Mouse (Mus musculus) neural tube, embryonic 12.5 days (tissue): ENCODE results near the gene Prss36. TPM values are rescaled to one million over a fixed set of nuclear protein-coding genes. Genes with fewer than 3 reads are reported as not detected.
"Not testable (repeated sequence)": the region's sequence is repeated elsewhere in the genome, so short reads cannot be mapped to it uniquely, and the experiment has no call there.

Source experiments
- ATAC-seq: fragments of 200-750 bp; cut with Nextera tagmentation; 2 replicates; pipeline ENCODE4 v1.8.0; 2017; ENCODE audit warnings: low read depth, mild to moderate bottlenecking, moderate TSS enrichment, moderate library complexity; ENCODE audit not compliant: low FRiP score
- H3K27ac ChIP-seq: fragments of 300-500 bp; sonication (generic); 2 replicates; pipeline ENCODE4 v1.5.1; 2016
- H3K27me3 ChIP-seq: fragments of 300-500 bp; sonication (generic); replicated peaks from 2 replicates; pipeline ENCODE4 v1.6.1; 2016; ENCODE audit warnings: mild to moderate bottlenecking
- H3K36me3 ChIP-seq: fragments of 300-500 bp; sonication (generic); 2 replicates; pipeline ENCODE4 v1.6.1; 2016; ENCODE audit warnings: mild to moderate bottlenecking
- H3K4me1 ChIP-seq: fragments of 300-500 bp; sonication (generic); 2 replicates; pipeline ENCODE4 v1.6.1; 2016
- H3K4me2 ChIP-seq: fragments of 300-500 bp; sonication (generic); replicated peaks from 2 replicates; pipeline ENCODE4 v1.6.1; 2016; ENCODE audit warnings: mild to moderate bottlenecking
- H3K4me3 ChIP-seq: fragments of 300-500 bp; sonication (generic); 2 replicates; pipeline ENCODE4 v1.5.1; 2016
- H3K9ac ChIP-seq: fragments of 300-500 bp; sonication (generic); 2 replicates; pipeline ENCODE4 v1.6.1; 2016; ENCODE audit warnings: mild to moderate bottlenecking
- H3K9me3 ChIP-seq: fragments of 300-500 bp; sonication (generic); 2 replicates; pipeline ENCODE4 v1.6.1; 2016; ENCODE audit warnings: mild to moderate bottlenecking
- WGBS: fragments of 180-500 bp; shearing (Covaris S2); methylation state at CpG from one replicate; pipeline ENCODE4 v1.1.7; 2016; 5-methylcytosine and 5-hydroxymethylcytosine counted together
- polyA plus RNA-seq: library from polyadenylated mRNA; unstranded; fragments of >200 nt; fragmentation: Nextera tagmentation; extraction: Ambion mirVana; gene quantifications from 2 replicates; pipeline ENCODE4 v1.2.1, GENCODE M21; 2016

The Prss36 gene
- polyA plus RNA-seq, 1 experiment from 2014 or later: 12.2 TPM

GRCm38 (mm10) chr7:127966371-127966918 is 19.9 kb upstream of the Prss36 start:
- 13% methylated on average over 10 of the region's 10 CpGs for WGBS
- peak overlapping the region; percentile 99 for H3K9ac ChIP-seq
- ATAC-seq: peak; percentile 7; the same call in 1 of the 2 replicates

DNA sequence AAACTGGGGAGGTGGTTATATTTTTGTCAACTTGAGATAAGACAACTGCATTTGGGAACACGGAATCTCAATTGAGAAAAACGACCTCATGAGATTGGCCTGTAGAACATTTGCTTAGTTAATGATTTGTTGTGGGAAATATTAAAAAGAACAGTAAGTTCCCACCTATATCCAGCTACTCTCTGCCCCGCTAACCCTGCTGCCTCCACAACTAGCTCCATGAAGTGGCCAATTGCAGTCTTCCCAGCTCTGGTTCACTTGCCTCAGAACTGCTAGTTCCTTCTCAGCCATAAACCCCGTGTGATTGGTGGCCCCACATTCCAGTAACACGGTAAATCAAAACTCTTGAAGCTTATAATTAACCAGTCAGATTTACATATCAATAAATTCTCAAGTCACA is 12.8 kb upstream of the Prss36 start:
- no peak for ATAC-seq
- H3K27me3 ChIP-seq: no peaks in the 10 kb centered on the region
- no peaks in the 10 kb centered on the region for H3K4me1 ChIP-seq
- WGBS: 67% methylated on average over 5 of the region's 5 CpGs
- no peak overlapping the region for H3K4me3 ChIP-seq
- no peak overlapping the region for H3K27ac ChIP-seq
- no peaks in the 10 kb centered on the region for H3K9me3 ChIP-seq
- no peak overlapping the region for H3K4me2 ChIP-seq
- no peaks in the 10 kb centered on the region for H3K36me3 ChIP-seq
- no peak overlapping the region for H3K9ac ChIP-seq

More at GRCm38 (mm10) chr7:127966371-127966918, 19.9 kb upstream of the Prss36 start:
- peak overlapping the region; percentile 65 for H3K4me2 ChIP-seq
- H3K27ac ChIP-seq: peak overlapping the region; percentile 95; the same call in 1 of the 2 replicates
- peak overlapping the region; percentile 97 for H3K4me3 ChIP-seq
- no peaks in the 10 kb centered on the region for H3K27me3 ChIP-seq
- H3K36me3 ChIP-seq: peaks cover 14% of the 10 kb centered on the region
- no peaks in the 10 kb centered on the region for H3K9me3 ChIP-seq
- H3K4me1 ChIP-seq: peaks cover 14% of the 10 kb centered on the region

DNA sequence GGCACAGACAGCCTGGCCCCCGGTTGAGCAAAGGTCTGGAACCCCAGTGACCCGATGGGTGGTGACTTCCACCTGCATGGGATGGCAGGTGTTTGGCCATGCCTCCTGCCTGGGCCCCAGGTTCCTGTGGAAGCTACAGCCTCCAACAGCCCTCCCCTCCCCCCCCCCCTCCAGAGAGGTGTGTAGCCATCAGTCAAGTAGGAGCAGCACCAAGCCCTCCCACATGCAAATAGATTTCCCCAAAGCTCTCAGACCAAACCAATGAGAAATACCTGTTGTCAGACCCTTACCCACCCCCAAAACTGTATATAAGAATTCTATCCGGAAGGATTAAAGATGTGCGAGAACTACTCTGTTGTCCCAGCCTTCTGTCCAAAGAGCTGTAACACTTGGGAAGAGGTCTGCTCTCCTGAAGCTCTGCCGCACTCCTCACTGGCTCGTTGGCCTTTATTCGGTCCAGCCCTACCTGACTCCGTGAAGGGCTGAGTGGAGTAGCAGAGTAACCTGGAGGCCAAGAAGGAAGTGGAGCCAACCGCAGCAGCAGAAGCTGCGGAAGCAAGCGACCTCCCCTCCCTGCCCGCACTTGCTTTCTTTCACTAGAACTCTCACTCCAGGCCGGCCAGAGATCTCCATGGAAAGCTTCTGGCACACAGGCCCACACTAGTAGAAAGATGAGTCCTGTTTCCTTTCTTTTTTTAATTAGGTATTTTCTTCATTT is 6.5 kb upstream of the Prss36 start:
- Histone ChIP-seq H3K4me1 (no peaks in the 10 kb centered on the region), H3K4me3 (no peak overlapping the region), H3K27ac (no peak overlapping the region), H3K9ac (no peak overlapping the region), H3K9me3 (no peaks in the 10 kb centered on the region), H3K27me3 (no peaks in the 10 kb centered on the region), H3K36me3 (no peaks in the 10 kb centered on the region), H3K4me2 (no peak overlapping the region)
- 42% methylated on average over 13 of the region's 13 CpGs for WGBS
- ATAC-seq: no peak

- Histone ChIP-seq H3K9ac (no peak overlapping the region), H3K9me3 (no peaks in the 10 kb centered on the region), H3K4me3 (no peak overlapping the region), H3K36me3 (no peaks in the 10 kb centered on the region), H3K4me1 (no peaks in the 10 kb centered on the region), H3K27me3 (peaks cover 25% of the 10 kb centered on the region), H3K27ac (no peak overlapping the region), H3K4me2 (peak overlapping the region; percentile 24; the same call in 1 of the 2 replicates)
- WGBS: 14% methylated on average over 23 of the region's 23 CpGs
- no peak for ATAC-seq
These were observed 1.9 kb downstream of the Prss36 start for GRCm38 (mm10) chr7:127944614-127945013.

GRCm38 (mm10) chr7:127942097-127942496 is 4.4 kb downstream of the Prss36 start:
- WGBS: 59% methylated on average over 2 of the region's 2 CpGs
- not testable (repeated sequence) for H3K27ac ChIP-seq, H3K4me3 ChIP-seq, H3K36me3 ChIP-seq, H3K9ac ChIP-seq, H3K9me3 ChIP-seq, H3K4me2 ChIP-seq, ATAC-seq, H3K4me1 ChIP-seq
- H3K27me3 ChIP-seq: peaks cover 25% of the 10 kb centered on the region

DNA sequence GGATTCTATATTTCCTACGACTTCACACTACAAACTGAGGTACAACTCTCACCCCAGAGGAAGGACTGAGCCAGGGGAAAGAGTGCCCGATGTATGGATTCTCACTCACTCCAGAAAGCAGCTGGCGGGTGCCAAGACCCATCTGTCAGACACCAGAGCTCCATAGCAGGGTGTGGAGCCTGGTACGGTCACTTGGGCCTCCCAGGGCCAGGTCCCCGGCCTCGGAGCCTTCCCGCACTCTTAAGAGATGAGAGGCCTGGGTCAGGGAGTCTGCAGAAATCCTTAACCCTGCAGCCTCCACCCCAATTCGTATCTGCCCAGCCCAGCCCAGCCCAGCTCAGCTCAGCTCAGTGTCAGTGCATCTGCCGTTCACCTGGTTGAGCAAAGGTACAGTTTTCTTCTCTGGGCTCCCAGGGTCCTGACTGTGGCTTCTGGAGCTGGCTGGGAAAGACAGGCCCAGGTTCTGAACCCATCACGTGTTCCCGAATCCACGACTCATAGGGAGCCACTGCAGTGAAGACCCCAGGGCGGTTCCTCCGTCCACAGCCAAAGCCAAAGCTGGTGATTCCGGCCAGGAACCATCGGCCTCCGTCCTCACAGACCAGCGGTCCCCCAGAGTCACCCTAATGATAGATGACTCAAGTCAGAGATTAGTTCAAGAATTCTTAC is 10.2 kb downstream of the Prss36 start:
- Histone ChIP-seq H3K9ac (peak overlapping the region; percentile 76), H3K27me3 (0 out of 2 replicates have a peak, but pooled peaks cover 3% of the 10 kb centered on the region), H3K4me3 (peak overlapping the region; percentile 67), H3K4me2 (peak overlapping the region; percentile 93), H3K9me3 (no peaks in the 10 kb centered on the region), H3K36me3 (no peaks in the 10 kb centered on the region), H3K27ac (no peak overlapping the region), H3K4me1 (peaks cover 17% of the 10 kb centered on the region)
- no peak for ATAC-seq
- 60% methylated on average over 18 of the region's 18 CpGs for WGBS

GRCm38 (mm10) chr7:127935748-127936159 is 10.8 kb downstream of the Prss36 start:
- H3K36me3 ChIP-seq: no peaks in the 10 kb centered on the region
- peak overlapping the region; percentile 76 for H3K9ac ChIP-seq
- 0 out of 2 replicates have a peak, but pooled peaks cover 5% of the 10 kb centered on the region for H3K27me3 ChIP-seq
- H3K4me3 ChIP-seq: peak overlapping the region; percentile 67
- H3K9me3 ChIP-seq: no peaks in the 10 kb centered on the region
- peak overlapping the region; percentile 93 for H3K4me2 ChIP-seq
- WGBS: under 1% methylated on average over 38 of the region's 38 CpGs
- ATAC-seq: peak; percentile 51; the same call in 1 of the 2 replicates
- H3K27ac ChIP-seq: peak overlapping the region; percentile 60; the same call in 1 of the 2 replicates
- H3K4me1 ChIP-seq: peaks cover 17% of the 10 kb centered on the region

DNA sequence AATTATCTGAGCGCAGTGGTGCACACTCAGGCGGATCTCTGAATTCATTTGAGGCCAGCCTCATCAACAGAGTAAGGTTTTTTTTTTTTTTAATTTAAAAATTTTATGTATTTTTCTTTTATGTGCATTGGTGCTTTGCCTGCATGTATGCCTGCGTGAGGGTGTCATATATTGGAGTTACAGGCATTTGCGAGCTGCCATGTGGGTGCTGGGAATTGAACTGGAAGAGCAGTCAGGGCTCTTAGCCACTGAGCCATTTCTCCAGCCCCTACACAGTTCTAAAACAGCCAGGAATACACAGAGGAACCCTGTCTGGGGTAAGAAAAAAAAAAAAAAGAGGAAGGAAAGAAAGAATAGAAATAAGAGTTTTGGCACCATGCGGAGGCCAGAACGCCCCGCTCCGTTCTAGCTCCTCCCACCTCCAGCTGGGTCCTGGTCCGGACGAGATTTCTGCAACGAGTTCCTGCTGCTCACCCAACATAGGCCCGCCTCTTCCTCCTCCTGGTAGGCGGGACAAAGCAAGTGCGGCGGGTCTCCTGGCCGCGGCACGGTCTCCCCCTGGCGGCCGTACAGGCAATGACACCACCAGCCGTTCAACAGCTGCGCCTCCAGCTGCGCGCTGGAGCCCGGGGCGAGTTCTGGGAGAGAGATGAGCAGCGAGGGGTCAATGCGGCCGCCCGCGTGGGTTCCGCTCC is 11.3 kb downstream of the Prss36 start:
- H3K36me3 ChIP-seq: no peaks in the 10 kb centered on the region
- H3K4me2 ChIP-seq: peak overlapping the region; percentile 93
- peaks cover 17% of the 10 kb centered on the region for H3K4me1 ChIP-seq
- peaks cover 8% of the 10 kb centered on the region; the same call in 1 of the 2 replicates for H3K27me3 ChIP-seq
- peak overlapping the region; percentile 76 for H3K9ac ChIP-seq
- H3K9me3 ChIP-seq: no peaks in the 10 kb centered on the region
- peak overlapping the region; percentile 60; the same call in 1 of the 2 replicates for H3K27ac ChIP-seq
- H3K4me3 ChIP-seq: peak overlapping the region; percentile 67
- WGBS: 6% methylated on average over 32 of the region's 32 CpGs
- peak; percentile 95 for ATAC-seq

- no peak overlapping the region for H3K27ac ChIP-seq
- H3K9me3 ChIP-seq: no peaks in the 10 kb centered on the region
- no peak overlapping the region for H3K4me2 ChIP-seq
- peaks cover 19% of the 10 kb centered on the region for H3K27me3 ChIP-seq
- WGBS: 87% methylated on average over 5 of the region's 5 CpGs
- H3K9ac ChIP-seq: 0 out of 2 replicates have a peak overlapping the region, but pooled peaks have one; percentile 33
- no peaks in the 10 kb centered on the region for H3K36me3 ChIP-seq
- H3K4me3 ChIP-seq: no peak overlapping the region
- H3K4me1 ChIP-seq: peaks cover 17% of the 10 kb centered on the region
- no peak for ATAC-seq
These were observed 12.4 kb downstream of the Prss36 start for GRCm38 (mm10) chr7:127934075-127934474.

DNA sequence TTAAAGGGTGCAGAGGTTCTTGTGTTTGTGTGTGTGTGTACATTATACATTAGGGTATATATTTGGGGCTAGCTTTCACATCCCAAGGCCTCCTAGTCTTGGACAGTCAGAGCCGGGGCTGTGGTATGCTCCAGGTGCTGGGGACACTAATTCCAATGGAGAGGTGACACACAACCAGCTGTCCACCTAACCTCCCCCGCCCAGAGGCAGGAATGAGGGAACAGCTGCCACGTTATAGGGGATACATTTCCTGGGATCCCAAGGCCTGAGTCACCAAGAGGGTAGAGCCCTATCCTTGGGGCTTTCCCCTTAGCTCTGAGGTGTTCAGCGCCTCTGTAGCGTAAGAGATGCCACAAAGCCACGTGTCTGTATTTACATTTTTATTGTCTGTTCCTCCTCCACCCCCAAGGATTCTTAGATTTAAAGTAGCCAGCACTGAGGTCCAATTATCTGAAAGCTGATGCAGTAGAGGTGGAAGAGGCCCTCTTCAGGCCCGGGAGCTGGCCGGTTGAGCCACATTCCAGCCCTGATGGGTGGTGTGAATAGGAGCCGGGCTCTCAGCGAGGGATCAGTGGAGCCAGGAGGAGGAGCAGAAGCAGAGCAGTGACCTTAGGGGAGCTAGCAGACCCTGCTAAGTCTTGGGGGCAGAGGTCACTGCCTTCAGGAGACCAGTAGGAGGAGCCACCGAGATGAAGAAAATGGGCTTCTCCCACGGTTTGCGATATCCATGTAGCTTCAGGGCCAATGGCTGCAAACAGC is 14.1 kb downstream of the Prss36 start:
- H3K4me2 ChIP-seq: no peak overlapping the region
- no peaks in the 10 kb centered on the region for H3K9me3 ChIP-seq
- 21% methylated on average over 13 of the region's 13 CpGs for WGBS
- H3K9ac ChIP-seq: no peak overlapping the region
- H3K27ac ChIP-seq: no peak overlapping the region
- ATAC-seq: no peak
- peaks cover 17% of the 10 kb centered on the region for H3K4me1 ChIP-seq
- peaks cover 33% of the 10 kb centered on the region for H3K27me3 ChIP-seq
- no peak overlapping the region for H3K4me3 ChIP-seq
- no peaks in the 10 kb centered on the region for H3K36me3 ChIP-seq

GRCm38 (mm10) chr7:127931351-127932135 is 15.0 kb downstream of the Prss36 start:
- no peaks in the 10 kb centered on the region for H3K9me3 ChIP-seq
- H3K9ac ChIP-seq: no peak overlapping the region
- H3K27me3 ChIP-seq: peaks cover 33% of the 10 kb centered on the region
- H3K27ac ChIP-seq: no peak overlapping the region
- no peak overlapping the region for H3K4me3 ChIP-seq
- H3K36me3 ChIP-seq: peaks cover 8% of the 10 kb centered on the region; the same call in 1 of the 2 replicates
- no peak for ATAC-seq
- peaks cover 16% of the 10 kb centered on the region for H3K4me1 ChIP-seq
- WGBS: 55% methylated on average over 13 of the region's 13 CpGs
- no peak overlapping the region for H3K4me2 ChIP-seq
